Mouse (Mus musculus) heart, embryonic 15.5 days (tissue): Measurements from ENCODE around the gene Smg6. TPM values are rescaled to one million over a fixed set of nuclear protein-coding genes. Genes with fewer than 3 reads are reported as not detected.

ENCODE experiments used
- ATAC-seq: fragments of 200-750 bp; cut with Nextera tagmentation; replicated peaks from 2 replicates; pipeline ENCODE4 v1.8.0; 2017; ENCODE audit warnings: low read depth, moderate TSS enrichment; ENCODE audit not compliant: insufficient number of reproducible peaks, insufficient read depth, low FRiP score
- H3K27ac ChIP-seq: fragments of 300-500 bp; sonication (generic); 2 replicates; pipeline ENCODE4 v1.5.1; 2015; ENCODE audit warnings: mild to moderate bottlenecking, inconsistent platforms
- H3K27me3 ChIP-seq: fragments of 300-500 bp; sonication (generic); 2 replicates; pipeline ENCODE4 v1.6.1; 2015; ENCODE audit warnings: inconsistent platforms
- H3K36me3 ChIP-seq: fragments of 300-500 bp; sonication (generic); 2 replicates; pipeline ENCODE4 v1.6.1; 2015; ENCODE audit warnings: mild to moderate bottlenecking, inconsistent platforms
- H3K4me1 ChIP-seq: fragments of 300-500 bp; sonication (generic); replicated peaks from 2 replicates; pipeline ENCODE4 v1.6.1; 2015; ENCODE audit warnings: inconsistent platforms
- H3K4me2 ChIP-seq: fragments of 300-500 bp; sonication (generic); 2 replicates; pipeline ENCODE4 v1.6.1; 2015; ENCODE audit warnings: inconsistent platforms, mild to moderate bottlenecking, moderate library complexity
- H3K4me3 ChIP-seq: fragments of 300-500 bp; sonication (generic); 2 replicates; pipeline ENCODE4 v1.5.1; 2015; ENCODE audit warnings: mild to moderate bottlenecking, inconsistent platforms
- H3K9ac ChIP-seq: fragments of 300-500 bp; sonication (generic); 2 replicates; pipeline ENCODE4 v1.6.1; 2015; ENCODE audit warnings: mild to moderate bottlenecking, inconsistent platforms
- H3K9me3 ChIP-seq: fragments of 300-500 bp; sonication (generic); replicated peaks from 2 replicates; pipeline ENCODE4 v1.6.1; 2016; ENCODE audit warnings: inconsistent platforms
- WGBS: fragments of 180-500 bp; shearing (Covaris S2); methylation state at CpG from one replicate; pipeline ENCODE4 v1.1.7; 2015; ENCODE audit warnings: mixed read lengths; 5-methylcytosine and 5-hydroxymethylcytosine counted together
- polyA plus RNA-seq: library from polyadenylated mRNA; unstranded; fragments of >200 nt; fragmentation: Nextera tagmentation; extraction: Ambion mirVana; gene quantifications from 2 replicates; pipeline ENCODE4 v1.2.1, GENCODE M21; 2015

Smg6 gene
- polyA plus RNA-seq, 1 experiment from 2014 or later = 10.0 TPM

DNA sequence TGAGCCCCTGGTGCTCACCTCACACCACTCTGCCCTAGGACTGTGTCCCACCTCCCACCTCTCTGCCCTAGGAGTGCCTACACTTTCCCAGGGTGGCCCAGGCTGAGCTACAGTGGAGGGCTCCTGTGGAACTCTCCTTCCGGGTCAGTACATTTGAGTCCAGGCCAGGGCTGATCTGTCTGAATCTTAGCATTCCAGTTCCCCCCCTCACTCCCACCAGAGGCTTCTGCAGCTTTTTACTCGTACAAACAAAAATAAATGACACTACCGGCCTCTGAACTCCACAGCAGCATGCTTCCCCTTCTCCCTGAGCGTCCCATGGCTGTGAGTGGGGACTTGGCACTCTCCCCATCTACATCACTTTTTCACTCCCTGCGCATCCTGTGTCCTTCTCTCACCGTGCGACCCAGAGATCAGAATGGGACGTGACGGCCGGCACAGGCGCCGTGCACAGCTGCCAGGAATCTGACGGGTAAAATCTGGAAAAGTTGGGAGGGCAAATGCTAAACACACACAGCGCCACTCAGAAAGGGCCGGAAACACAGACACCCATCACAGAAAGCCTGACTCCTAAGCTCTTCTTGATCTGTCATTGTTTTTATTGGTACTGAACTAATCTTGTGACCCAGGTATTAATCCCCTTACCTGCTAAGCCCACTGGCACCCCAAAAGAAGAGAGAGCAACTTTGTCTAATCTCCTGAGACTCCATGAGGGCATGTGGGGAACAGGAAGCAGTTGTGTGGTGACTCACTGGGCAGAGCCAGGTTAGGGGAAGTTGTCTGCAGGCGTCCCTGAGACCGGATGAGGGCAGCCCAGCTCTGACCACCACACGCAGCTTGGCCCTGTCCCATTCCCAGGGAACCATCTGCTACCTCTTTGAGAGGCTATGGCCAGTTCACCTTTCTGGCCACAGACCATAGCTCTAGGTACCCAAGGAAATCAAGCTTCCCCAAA, 227.3 kb downstream of the Smg6 start:
- H3K9ac ChIP-seq = no peak overlapping the region

DNA sequence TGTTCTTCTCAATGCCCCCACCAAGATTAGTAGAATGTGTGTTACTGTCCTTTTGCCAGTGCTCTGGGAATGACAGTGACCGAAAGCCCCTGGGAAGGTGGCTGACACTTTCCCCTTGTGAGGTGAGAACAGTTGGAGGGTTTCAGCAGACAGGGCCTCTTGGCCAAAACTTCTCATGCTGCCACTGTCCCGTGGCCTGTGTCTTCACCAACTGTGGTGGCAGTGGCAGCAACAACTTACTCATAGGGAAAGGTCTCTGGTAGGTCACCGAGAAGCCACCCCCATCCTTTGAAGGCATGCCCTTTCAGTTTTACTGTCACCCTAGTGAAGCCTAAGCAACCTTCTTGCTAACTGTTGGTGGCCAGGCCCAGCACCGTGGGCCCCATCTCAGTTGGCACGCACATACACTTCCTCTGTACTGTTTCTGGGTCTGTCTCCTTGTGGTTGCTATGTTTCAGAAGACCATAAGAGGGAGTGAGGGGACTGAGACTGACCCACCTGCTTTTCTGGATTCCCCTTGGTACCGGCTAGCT, 228.5 kb downstream of the Smg6 start:
- ATAC-seq = no peak
- H3K9ac ChIP-seq = no peak overlapping the region
- H3K4me2 ChIP-seq = no peak overlapping the region
- H3K4me3 ChIP-seq = no peak overlapping the region
- peaks cover 7% of the 10 kb centered on the region for H3K36me3 ChIP-seq
- peaks cover 40% of the 10 kb centered on the region for H3K4me1 ChIP-seq
- H3K27me3 ChIP-seq = no peaks in the 10 kb centered on the region
- WGBS = 57% methylated on average over 6 of the region's 6 CpGs
- no peaks in the 10 kb centered on the region for H3K9me3 ChIP-seq
- H3K27ac ChIP-seq = peak overlapping the region; percentile 83

More for the DNA sequence above, 227.3 kb downstream of the Smg6 start:
- no peak overlapping the region for H3K4me3 ChIP-seq
- no peaks in the 10 kb centered on the region for H3K27me3 ChIP-seq
- ATAC-seq = peak; percentile 60
- peaks cover 7% of the 10 kb centered on the region for H3K36me3 ChIP-seq
- WGBS = 54% methylated on average over 18 of the region's 18 CpGs
- H3K9me3 ChIP-seq = no peaks in the 10 kb centered on the region
- peaks cover 44% of the 10 kb centered on the region for H3K4me1 ChIP-seq
- no peak overlapping the region for H3K4me2 ChIP-seq
- peak overlapping the region; percentile 83 for H3K27ac ChIP-seq

DNA sequence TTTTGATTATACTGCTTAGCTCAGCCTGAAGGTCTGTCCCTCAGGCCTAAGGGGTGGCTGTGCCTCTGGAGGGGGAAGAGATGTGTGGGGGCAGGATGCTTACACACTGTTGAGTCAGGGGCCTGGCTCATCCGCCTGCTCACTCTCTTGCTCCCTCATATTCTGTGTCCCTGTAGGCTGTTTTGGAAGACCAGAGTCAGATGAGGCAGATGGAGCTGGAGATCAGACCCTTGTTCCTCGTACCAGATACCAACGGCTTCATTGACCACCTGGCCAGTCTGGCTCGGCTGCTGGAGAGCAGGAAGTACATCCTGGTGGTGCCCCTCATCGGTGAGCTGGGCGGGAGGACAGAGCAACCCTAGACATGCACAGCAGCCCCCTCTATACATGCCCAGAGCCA, 230.4 kb downstream of the Smg6 start:
- Histone ChIP-seq H3K9me3 (no peaks in the 10 kb centered on the region), H3K9ac (no peak overlapping the region), H3K27me3 (no peaks in the 10 kb centered on the region), H3K4me1 (peaks cover 40% of the 10 kb centered on the region), H3K27ac (peak overlapping the region; percentile 64), H3K36me3 (peaks cover 8% of the 10 kb centered on the region; the same call in 1 of the 2 replicates), H3K4me3 (no peak overlapping the region), H3K4me2 (no peak overlapping the region)
- 58% methylated on average over 6 of the region's 6 CpGs for WGBS
- ATAC-seq = no peak

DNA sequence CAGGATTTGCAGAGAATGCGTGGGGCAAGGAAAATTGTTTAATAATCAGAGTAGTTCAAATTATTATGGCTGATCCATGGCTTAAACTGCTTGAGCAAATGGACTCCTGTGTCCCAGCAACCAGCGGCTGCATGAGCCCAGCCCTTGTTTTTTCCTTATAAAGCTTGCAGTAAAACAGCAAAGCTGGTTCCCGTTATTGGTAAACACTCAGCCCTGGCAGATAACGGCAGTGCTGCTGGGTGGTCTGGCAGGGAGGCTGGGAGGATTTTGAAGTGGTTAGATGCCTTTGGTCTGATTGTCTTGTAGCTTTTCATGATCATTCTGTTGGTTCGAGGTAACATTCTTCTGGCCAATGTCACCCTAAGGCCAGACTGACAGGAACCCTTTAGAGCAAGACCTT, 230.8 kb downstream of the Smg6 start:
- no peak overlapping the region for H3K9ac ChIP-seq
- peak overlapping the region; percentile 64 for H3K27ac ChIP-seq
- no peaks in the 10 kb centered on the region for H3K27me3 ChIP-seq
- no peaks in the 10 kb centered on the region for H3K9me3 ChIP-seq
- 44% methylated on average over 5 of the region's 5 CpGs for WGBS
- H3K36me3 ChIP-seq = peaks cover 12% of the 10 kb centered on the region; the same call in 1 of the 2 replicates
- H3K4me1 ChIP-seq = peaks cover 43% of the 10 kb centered on the region
- ATAC-seq = no peak
- H3K4me3 ChIP-seq = no peak overlapping the region
- H3K4me2 ChIP-seq = no peak overlapping the region

DNA sequence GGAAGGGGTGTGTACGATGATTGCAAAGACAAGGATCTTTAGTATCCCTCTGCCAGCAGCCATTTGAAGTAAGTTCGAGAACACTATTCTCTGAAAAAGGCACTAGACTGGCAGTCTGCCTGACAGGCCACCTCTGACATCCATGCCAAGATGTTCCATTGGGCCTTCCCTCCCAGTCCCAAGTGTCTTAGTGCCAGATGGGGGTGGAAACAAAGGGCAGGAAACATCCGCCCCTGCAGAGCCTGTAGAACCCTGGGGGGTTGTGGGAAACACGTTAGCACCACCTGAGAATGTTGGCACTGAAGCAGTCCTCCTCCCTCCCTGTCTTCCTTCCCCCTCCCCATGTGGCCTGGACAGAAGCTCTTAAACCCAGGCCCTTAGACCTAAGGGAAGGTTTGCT, 231.4 kb downstream of the Smg6 start:
- Histone ChIP-seq H3K9ac (no peak overlapping the region), H3K9me3 (no peaks in the 10 kb centered on the region), H3K27ac (peak overlapping the region; percentile 64), H3K4me2 (no peak overlapping the region), H3K4me3 (no peak overlapping the region), H3K4me1 (peaks cover 47% of the 10 kb centered on the region), H3K36me3 (peaks cover 16% of the 10 kb centered on the region; the same call in 1 of the 2 replicates), H3K27me3 (no peaks in the 10 kb centered on the region)
- ATAC-seq = no peak
- 53% methylated on average over 4 of the region's 4 CpGs for WGBS

DNA sequence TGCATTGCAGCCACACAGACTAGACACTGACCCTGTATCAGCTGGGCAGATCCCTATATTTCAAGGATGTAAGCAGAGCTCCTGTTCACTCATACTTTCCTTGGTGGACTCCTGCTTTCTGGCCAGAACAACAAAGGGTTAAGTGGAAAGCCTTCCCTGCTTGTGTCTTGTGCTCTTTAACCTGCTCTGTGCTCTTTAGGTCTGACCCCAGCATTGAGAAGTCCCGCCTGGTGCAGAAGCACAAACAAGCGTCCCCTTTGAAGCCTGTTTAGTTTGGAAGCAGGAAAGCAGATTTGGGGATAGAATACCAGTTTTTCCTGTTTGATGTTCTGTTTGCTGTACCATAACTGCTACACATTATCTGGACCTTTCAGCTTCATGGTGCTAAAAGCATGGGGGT, 232.3 kb downstream of the Smg6 start:
- H3K9me3 ChIP-seq = no peaks in the 10 kb centered on the region
- ATAC-seq = no peak
- peaks cover 42% of the 10 kb centered on the region for H3K4me1 ChIP-seq
- H3K9ac ChIP-seq = no peak overlapping the region
- no peak overlapping the region for H3K4me3 ChIP-seq
- H3K27ac ChIP-seq = 0 out of 2 replicates have a peak overlapping the region, but pooled peaks have one; percentile 8
- no peaks in the 10 kb centered on the region for H3K27me3 ChIP-seq
- peaks cover 19% of the 10 kb centered on the region; the same call in 1 of the 2 replicates for H3K36me3 ChIP-seq
- H3K4me2 ChIP-seq = no peak overlapping the region
- 67% methylated on average over 2 of the region's 2 CpGs for WGBS

DNA sequence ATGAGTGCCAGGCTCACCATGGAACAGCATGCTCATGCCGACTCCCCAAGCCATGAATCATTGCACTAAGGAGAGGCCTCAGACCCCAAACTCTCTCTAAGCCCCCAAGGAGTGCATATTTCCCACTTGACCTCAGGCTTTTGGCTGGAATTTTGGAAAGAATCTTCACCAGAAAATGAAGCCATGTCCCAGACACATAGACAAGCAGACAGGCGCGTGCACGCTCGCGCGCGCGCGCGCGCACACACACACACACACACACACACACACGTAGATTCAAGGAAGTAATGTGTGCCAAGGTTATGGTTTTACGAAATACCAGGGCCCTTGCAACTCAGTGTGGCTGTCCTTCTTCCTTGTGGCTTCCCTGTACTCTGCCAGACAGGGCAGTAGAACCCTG, 232.8 kb downstream of the Smg6 start:
- Histone ChIP-seq H3K36me3 (peaks cover 23% of the 10 kb centered on the region; the same call in 1 of the 2 replicates), H3K9me3 (no peaks in the 10 kb centered on the region), H3K27me3 (no peaks in the 10 kb centered on the region), H3K27ac (peak overlapping the region; percentile 33; the same call in 1 of the 2 replicates), H3K4me3 (no peak overlapping the region), H3K9ac (no peak overlapping the region), H3K4me1 (peaks cover 42% of the 10 kb centered on the region), H3K4me2 (no peak overlapping the region)
- ATAC-seq = no peak
- WGBS = 90% methylated on average over 14 of the region's 14 CpGs

DNA sequence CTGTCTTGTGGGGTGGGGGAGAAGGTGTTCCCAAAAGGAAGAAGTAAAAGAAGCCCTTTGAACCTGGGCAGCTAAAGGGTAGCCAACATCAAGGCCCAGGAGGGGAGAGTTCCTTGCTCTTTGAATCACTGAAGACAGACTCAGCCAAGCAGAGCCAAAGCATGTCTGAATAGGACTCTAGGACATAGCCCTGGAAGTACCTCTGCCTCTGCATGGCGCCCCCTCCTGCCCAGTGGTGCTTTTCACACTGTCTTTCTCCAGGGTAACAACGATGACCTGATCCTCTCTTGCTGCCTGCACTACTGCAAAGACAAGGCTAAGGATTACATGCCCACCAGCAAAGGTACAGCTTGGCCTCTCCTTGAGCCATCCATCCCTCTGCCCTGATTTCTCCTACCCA, 233.9 kb downstream of the Smg6 start:
- H3K4me1 ChIP-seq = peaks cover 40% of the 10 kb centered on the region
- no peak overlapping the region for H3K4me3 ChIP-seq
- no peak for ATAC-seq
- H3K36me3 ChIP-seq = peaks cover 34% of the 10 kb centered on the region; the same call in 1 of the 2 replicates
- H3K9me3 ChIP-seq = no peaks in the 10 kb centered on the region
- peak overlapping the region; percentile 33; the same call in 1 of the 2 replicates for H3K27ac ChIP-seq
- WGBS = 53% methylated on average over 2 of the region's 2 CpGs
- H3K9ac ChIP-seq = no peak overlapping the region
- H3K27me3 ChIP-seq = peaks cover 3% of the 10 kb centered on the region
- no peak overlapping the region for H3K4me2 ChIP-seq

DNA sequence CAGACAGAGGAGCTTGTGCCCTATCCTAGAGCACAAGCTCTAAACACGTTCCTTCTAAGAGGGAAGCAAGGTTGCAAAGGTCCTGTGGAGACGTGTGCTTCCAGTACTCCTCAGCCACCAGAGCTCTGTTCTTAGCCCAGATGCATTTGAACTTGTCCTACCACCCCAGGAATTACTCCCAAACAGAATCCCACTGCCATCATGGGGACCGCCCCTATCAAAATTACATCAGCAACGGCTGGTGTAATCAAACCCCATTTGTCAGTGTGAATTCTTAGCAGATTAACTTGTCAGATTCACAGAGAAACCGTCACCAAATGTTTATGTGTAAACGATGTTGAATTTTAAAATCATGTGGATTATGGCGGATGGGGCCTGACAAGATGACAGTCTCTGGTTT, 235.3 kb downstream of the Smg6 start:
- Histone ChIP-seq H3K4me1 (peaks cover 52% of the 10 kb centered on the region), H3K27ac (peak overlapping the region; percentile 89), H3K9me3 (no peaks in the 10 kb centered on the region), H3K4me3 (no peak overlapping the region), H3K4me2 (no peak overlapping the region), H3K27me3 (peaks cover 17% of the 10 kb centered on the region), H3K36me3 (peaks cover 35% of the 10 kb centered on the region; the same call in 1 of the 2 replicates), H3K9ac (no peak overlapping the region)
- 69% methylated on average over 7 of the region's 7 CpGs for WGBS
- ATAC-seq = no peak

DNA sequence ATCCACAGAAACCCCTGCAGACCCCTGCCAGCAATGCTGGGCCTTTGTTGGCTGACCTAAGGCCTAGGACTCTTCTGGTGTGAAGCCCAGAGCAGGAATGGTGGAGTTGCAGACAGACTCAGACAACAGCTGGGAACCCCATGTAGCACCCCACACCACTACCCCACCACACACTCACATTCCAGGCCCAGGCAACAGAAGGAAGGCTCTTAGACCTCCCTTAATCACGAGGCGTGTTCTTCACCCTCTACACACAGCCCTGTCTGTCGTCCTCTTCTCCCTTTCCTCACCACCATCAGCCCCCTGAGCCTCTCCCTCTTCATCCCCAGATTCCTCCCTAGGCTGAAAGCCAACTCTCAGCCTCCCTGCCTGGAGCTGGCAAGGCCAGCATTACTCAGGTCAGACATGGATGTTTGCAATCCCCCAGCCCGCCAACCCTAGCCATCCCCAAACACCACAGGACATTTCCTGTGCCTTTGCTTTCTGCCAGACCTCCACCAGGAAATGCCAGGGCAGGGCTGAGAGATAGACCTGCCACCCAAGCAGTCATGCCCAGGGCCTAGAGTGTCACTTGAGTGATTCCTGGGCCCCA, 235.9 kb downstream of the Smg6 start:
- no peak overlapping the region for H3K4me2 ChIP-seq
- ATAC-seq = no peak; the same call in 1 of the 2 replicates
- WGBS = 33% methylated on average over 4 of the region's 4 CpGs
- peak overlapping the region; percentile 4; the same call in 1 of the 2 replicates for H3K9ac ChIP-seq
- H3K4me1 ChIP-seq = peaks cover 52% of the 10 kb centered on the region
- no peak overlapping the region for H3K4me3 ChIP-seq
- peaks cover 22% of the 10 kb centered on the region for H3K27me3 ChIP-seq
- H3K27ac ChIP-seq = peak overlapping the region; percentile 89
- H3K36me3 ChIP-seq = peaks cover 35% of the 10 kb centered on the region; the same call in 1 of the 2 replicates
- H3K9me3 ChIP-seq = no peaks in the 10 kb centered on the region

DNA sequence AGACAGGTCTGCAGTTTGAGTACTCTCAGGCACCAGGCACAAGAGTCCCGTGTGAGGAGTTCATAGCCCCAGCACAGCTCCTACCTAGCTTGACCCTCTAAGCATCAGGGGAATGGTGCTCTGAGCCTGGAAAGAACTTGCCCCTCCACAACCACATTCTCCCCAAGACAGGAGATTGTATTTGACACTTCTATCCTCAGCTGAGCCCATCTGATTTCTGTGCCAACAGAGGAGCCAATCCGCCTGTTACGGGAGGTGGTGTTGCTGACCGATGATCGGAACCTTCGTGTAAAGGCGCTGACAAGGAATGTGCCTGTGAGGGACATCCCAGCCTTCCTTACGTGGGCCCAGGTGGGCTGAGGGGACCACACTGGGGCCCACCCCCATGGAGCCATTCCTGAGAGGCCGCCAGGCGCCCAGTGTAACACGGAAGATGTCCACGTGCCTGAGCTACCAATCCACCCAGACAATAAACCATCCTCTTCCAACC, 237.0 kb downstream of the Smg6 start:
- ATAC-seq = no peak
- Histone ChIP-seq H3K9ac (no peak overlapping the region), H3K4me1 (peaks cover 52% of the 10 kb centered on the region), H3K4me2 (no peak overlapping the region), H3K9me3 (no peaks in the 10 kb centered on the region), H3K27me3 (peaks cover 32% of the 10 kb centered on the region), H3K4me3 (no peak overlapping the region), H3K27ac (peak overlapping the region; percentile 89), H3K36me3 (peaks cover 35% of the 10 kb centered on the region; the same call in 1 of the 2 replicates)
- WGBS = 81% methylated on average over 12 of the region's 12 CpGs
